Mouse (Mus musculus): ENCODE measurements around the gene Tmem14a.
"Not testable (repeated sequence)": the region's sequence is repeated elsewhere in the genome, so short reads cannot be mapped to it uniquely, and the experiment has no call there.

The Tmem14a gene

GRCm38 (mm10) chr1:21252566-21253302 lies 34.4 kb downstream of the Tmem14a start:
- DNase-seq (ENCODE audit: low spot score): no peak

DNA sequence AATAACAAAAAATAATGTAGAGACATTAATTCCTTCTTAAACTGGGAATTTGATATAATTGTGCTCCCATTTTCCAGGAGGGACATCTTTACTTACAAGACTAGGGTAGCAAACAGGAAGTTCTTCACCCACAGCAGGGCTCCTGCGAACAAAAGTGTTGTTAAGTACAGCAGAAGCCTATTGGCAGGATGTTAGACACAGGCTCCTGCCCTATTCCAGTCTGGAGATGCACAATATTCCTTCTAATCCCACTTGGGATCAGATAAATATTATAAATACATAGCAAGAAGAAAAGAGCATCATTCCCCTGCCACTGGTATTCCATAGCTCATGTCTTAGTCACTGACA lies 34.9 kb downstream of the Tmem14a start:
- no peak for DNase-seq (ENCODE audit: low spot score)

DNA sequence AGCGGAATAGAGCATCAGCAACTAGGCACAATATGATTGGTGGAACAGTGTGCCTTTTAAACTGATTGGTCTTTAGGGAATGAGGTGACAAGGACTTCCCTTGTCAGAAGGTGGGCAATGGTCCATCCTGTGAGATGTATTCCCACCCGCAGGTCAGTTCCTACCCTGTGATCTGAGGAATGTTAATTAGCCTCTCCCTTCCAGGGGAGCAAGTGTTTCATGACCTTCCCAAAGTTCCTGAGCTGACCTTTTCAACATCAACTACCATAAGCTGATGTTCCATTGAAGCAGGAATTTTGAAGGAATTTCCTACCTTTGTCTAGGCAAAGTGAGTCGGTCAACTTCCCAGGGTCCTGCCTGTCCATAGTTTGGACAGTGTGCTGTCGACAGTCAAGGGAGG lies 35.5 kb downstream of the Tmem14a start:
- DNase-seq (ENCODE audit: low spot score): no peak

DNA sequence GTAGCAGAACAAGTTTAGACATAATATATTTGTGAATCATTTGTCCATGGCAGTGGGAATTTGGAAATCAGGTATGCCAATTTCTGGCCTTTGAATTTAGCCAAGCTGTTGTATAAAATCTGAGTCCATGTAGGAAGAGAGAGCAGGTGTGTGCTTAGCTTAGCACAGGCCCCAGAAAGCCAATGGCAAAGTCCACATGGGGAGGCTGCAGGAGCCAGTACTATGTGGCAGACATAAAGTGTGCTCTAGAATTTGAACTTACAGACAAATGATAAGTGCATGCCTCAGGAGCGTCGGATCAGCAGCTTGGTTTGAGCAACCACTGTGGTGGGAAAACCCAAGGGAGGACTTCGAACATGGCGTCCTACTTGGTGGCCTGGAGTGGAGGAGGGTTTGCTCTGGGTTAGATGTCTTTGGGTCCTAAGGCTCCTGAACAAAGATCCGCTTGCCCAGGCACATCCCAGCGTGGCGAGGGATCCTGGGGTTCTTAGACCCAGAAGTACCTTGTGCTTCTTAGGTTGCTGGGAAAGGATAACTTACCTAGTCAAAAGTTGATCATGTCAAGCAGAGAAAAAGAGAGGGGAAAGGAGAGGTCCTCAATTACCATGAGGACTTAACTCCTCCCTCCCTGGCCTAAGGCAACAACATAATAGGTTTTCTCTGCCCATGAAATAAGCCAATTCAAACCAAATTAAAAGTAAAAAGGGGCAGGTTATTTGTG lies 37.4 kb downstream of the Tmem14a start:
- DNase-seq (ENCODE audit: low spot score): no peak

- no peak for DNase-seq (ENCODE audit: low spot score)
Measured at GRCm38 (mm10) chr1:21256391-21256790, 38.0 kb downstream of the Tmem14a start.

- DNase-seq (ENCODE audit: low spot score): no peak
Measured at GRCm38 (mm10) chr1:21256871-21257270, 38.5 kb downstream of the Tmem14a start.

DNA sequence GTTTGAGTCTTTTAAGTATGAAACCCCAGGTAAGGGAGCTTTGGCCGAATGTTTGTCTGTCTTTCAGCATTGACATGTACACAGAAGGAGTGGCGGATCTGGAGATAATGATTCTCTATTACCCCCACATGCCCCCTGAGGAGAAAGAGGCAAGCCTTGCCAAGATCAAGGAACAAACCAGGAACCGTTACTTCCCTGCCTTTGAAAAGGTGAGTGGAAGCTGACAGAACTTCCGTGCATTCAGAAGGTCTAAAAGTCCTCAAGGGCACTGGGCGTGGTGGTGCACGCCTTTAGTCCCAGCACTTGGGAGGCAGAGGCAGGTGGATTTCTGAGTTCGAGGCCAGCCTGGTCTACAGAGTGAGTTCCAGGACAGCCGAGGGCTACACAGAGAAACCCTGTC lies 41.6 kb downstream of the Tmem14a start:
- DNase-seq (ENCODE audit: low spot score): not testable (repeated sequence)

DNA sequence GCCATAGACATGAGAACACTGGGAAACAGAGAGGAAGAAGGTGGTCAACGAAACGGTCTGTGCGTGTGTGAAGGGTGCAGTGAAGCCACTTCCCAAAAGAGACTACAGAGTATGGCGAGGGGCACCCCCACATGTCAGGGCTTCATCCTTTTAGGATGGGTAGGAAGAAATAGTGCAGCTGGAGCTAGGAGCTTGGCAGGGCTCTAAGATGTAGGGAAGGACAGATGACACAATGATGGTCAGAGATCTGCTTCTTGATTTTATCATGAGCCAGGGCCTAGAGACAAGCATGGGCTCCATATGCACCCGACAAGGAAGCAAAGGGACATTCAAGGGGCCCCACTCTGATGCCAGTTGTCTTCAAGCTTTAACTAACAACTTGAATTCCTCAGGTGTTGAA lies 44.0 kb downstream of the Tmem14a start:
- no peak for DNase-seq (ENCODE audit: low spot score)

- DNase-seq (ENCODE audit: low spot score): no peak
Measured at GRCm38 (mm10) chr1:21263986-21264385, 45.6 kb downstream of the Tmem14a start.

DNA sequence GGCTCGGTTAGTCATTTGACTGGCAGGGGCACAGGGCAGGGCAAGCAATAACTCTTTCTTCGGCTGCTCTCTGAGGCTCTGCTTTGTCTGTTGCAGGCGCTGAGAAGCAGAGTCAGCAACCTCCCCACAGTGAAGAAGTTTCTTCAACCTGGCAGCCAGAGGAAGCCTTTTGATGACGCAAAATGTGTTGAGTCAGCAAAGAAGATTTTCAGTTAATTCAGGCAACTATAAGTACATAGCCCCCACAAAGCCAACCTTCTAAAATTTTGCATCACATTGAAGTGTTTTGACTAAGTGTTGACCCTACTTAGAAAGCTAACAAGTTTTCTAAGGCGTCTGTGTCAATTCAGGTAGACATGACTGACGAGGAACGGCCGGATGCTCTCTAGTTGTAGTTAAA lies 46.4 kb downstream of the Tmem14a start:
- no peak for DNase-seq (ENCODE audit: low spot score)

GRCm38 (mm10) chr1:21266766-21267165 lies 48.4 kb downstream of the Tmem14a start:
- DNase-seq (ENCODE audit: low spot score): no peak

- not testable (repeated sequence) for DNase-seq (ENCODE audit: low spot score)
Measured at GRCm38 (mm10) chr1:21267466-21267865, 49.1 kb downstream of the Tmem14a start.

DNA sequence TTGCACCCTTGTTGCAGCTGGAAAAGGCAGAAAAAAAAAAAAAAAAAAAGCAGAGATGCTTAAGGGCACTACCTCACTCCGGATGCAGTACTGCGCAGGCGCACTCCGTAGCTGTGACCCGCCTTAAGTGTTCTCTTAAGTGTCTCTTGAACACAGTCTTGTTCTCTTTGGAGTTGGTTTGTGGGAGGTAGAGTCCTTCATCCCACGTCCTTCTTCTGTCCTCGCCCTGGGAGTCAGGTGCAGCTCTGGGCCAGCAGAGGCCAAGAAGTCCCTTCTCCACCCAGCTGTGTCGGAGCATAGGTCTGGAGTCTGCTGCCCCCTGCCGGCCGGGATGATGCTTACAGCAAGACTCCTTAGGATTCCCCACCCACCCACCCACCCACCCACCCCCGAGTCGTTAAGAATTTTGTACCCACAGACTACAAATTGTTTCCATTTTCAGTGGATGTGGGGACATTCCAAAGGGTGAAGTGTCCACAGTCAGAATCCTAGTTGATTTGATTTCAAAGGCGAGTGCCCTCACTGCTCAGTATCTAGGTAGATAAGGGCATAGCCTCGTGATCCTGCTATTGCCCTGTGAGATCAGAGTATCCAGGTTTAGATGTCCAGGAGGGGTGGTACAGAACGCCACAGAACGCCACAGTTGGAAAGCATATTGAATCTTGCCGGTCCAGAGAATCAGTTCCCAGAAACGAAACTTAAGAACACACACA lies 53.1 kb downstream of the Tmem14a start:
- DNase-seq (ENCODE audit: low spot score): peak; percentile 81

GRCm38 (mm10) chr1:21272056-21272431 lies 53.7 kb downstream of the Tmem14a start:
- DNase-seq (ENCODE audit: low spot score): no peak

DNA sequence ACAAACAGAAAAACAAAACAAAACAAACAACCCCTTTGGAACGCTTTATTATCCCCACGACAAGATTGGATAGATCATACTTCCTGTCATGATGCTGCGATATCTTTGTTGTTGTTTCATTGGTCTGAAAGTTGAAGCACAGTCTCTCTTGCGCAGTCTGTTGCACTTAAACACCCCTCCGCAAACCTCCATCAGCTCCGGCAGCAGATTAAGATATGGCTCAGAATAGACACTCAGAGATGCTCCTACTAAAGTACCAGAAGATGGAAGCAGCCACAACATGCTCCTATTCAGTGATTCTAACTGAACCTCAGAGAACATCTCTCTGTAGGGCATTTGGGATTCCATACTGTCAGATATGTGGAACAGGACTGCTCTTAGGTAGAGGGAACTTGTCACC lies 54.7 kb downstream of the Tmem14a start:
- no peak for DNase-seq (ENCODE audit: low spot score)

DNA sequence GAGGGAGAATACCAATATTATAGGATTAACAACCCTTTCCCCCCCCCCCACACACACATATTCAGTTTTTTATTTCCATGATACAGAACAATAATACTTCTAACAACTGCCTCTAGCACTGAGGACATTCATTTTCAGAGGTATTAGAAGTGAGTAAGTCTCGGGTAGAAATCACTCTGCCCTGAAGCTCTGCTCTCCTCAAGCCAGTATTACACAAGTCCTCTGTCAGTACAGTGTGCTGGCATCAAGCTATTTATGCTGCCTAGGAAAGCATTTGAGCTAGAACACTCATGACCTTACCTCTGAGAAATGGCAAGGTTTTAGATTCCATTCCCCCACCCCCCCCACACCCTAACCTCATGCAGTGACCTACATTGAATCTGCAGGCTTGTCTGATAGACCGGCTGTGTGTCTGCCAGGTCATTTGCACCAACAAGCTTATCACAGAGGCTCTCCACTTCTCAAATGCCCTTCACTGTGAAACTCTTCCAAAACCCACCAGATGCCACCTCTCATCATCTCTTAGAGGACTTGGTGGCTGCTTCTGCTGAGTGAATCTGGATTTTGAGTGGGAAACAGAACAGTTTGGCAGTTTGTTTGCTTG lies 56.2 kb downstream of the Tmem14a start:
- DNase-seq (ENCODE audit: low spot score): no peak

DNA sequence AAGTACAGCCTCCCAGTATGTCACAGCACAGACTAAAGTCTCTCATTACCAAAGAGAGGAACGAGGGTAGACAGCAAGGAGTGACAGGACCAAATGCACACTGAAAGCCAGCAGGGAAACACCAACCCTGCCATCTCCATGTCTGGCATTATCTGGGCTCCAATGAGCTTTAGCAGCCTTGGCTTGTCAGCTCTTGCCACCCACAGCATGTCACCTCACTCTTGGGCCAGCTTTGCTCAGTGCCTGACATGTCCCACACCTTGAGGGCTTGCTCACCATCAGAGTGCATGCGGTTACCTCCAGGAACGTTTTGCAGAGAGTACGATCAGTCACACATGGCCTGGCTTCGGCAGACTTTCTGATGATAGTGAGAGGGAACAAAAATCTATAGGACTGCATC lies 57.0 kb downstream of the Tmem14a start:
- not testable (repeated sequence) for DNase-seq (ENCODE audit: low spot score)

DNA sequence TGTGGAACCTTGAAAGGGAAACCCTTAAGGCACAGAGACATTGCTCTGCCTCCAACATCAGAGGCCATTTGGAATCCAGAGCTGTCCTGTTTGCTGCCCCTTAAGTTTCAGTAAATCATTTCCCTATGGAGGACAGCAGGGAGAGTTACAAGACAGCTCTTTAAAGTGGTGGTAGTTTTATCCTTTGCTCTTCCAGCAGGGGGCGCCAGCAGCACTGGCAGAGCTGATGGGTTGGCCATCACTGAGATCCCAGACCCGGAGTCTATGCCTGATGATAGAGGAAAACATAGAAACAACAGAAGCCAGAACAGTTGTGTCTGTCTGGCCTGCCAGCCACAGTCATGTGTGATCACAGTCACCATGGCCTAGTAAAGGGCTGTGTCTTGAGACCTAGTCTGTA lies 57.8 kb downstream of the Tmem14a start:
- not testable (repeated sequence) for DNase-seq (ENCODE audit: low spot score)
